Mouse (Mus musculus) forebrain, embryonic 14.5 days (tissue): ENCODE measurements around the gene Prox1. TPM values are rescaled to one million over a fixed set of nuclear protein-coding genes. Genes with fewer than 3 reads are reported as not detected.

Source experiments
- ATAC-seq: fragments of 200-750 bp; cut with Nextera tagmentation; 2 replicates; pipeline ENCODE4 v1.8.0; 2017; ENCODE audit warnings: mild to moderate bottlenecking, moderate library complexity
- DNase-seq: peaks from one replicate; pipeline ENCODE4 v3.0.0-alpha.2; 2015; ENCODE audit warnings: low spot score
- H3K27ac ChIP-seq: fragments of 300-500 bp; sonication (generic); 2 replicates; pipeline ENCODE4 v1.5.1; 2014; ENCODE audit warnings: low read depth, mild to moderate bottlenecking, control low read depth, low read length, moderate library complexity
- H3K27me3 ChIP-seq: fragments of 300-500 bp; sonication (generic); replicated peaks from 2 replicates; pipeline ENCODE4 v1.6.1; 2014; ENCODE audit warnings: low read length, control low read depth, mixed read lengths; ENCODE audit not compliant: control insufficient read depth, insufficient read depth
- H3K36me3 ChIP-seq: fragments of 300-500 bp; sonication (generic); 2 replicates; pipeline ENCODE4 v1.6.1; 2014; ENCODE audit warnings: low read length, control low read depth; ENCODE audit not compliant: control insufficient read depth, insufficient read depth
- H3K4me1 ChIP-seq: fragments of 300-500 bp; sonication (generic); 2 replicates; pipeline ENCODE4 v1.6.1; 2014; ENCODE audit warnings: antibody characterized with exemption, low read length, control low read depth; ENCODE audit not compliant: control insufficient read depth, insufficient read depth
- H3K4me2 ChIP-seq: fragments of 300-500 bp; sonication (generic); 2 replicates; pipeline ENCODE4 v1.6.1; 2014; ENCODE audit warnings: mild to moderate bottlenecking, control low read depth, low read length
- H3K4me3 ChIP-seq: fragments of 300-500 bp; sonication (generic); 2 replicates; pipeline ENCODE4 v1.5.1; 2014; ENCODE audit warnings: low read depth, low read length, control low read depth
- H3K9ac ChIP-seq: fragments of 300-500 bp; sonication (generic); 2 replicates; pipeline ENCODE4 v1.6.1; 2014; ENCODE audit warnings: mild to moderate bottlenecking, low read length, control low read depth, moderate library complexity
- H3K9me3 ChIP-seq: fragments of 300-500 bp; sonication (generic); replicated peaks from 2 replicates; pipeline ENCODE4 v1.6.1; 2016; ENCODE audit warnings: low read length, control low read depth, mixed read lengths; ENCODE audit not compliant: control insufficient read depth
- WGBS: fragments of 180-500 bp; shearing (Covaris S2); extraction: QIAGEN DNeasy Blood & Tissue Kit; methylation state at CpG from one replicate; pipeline ENCODE4 v1.1.7; 2014; 5-methylcytosine and 5-hydroxymethylcytosine counted together
- polyA plus RNA-seq: library from polyadenylated mRNA; unstranded; fragments of >200 nt; fragmentation: Nextera tagmentation; extraction: Ambion mirVana; gene quantifications from 2 replicates; pipeline ENCODE4 v1.2.1, GENCODE M21; 2014

Gene Prox1
- polyA plus RNA-seq, 1 experiment from 2014 or later, result 10.2 TPM

- no peak for DNase-seq
- Histone ChIP-seq H3K4me1 (no peaks in the 10 kb centered on the region), H3K27me3 (0 out of 2 replicates have a peak, but pooled peaks cover 3% of the 10 kb centered on the region), H3K4me2 (no peak overlapping the region), H3K27ac (no peak overlapping the region), H3K9ac (no peak overlapping the region), H3K4me3 (no peak overlapping the region), H3K36me3 (no peaks in the 10 kb centered on the region), H3K9me3 (no peaks in the 10 kb centered on the region)
- ATAC-seq, result no peak
- WGBS, result 83% methylated on average over 2 of the region's 2 CpGs
Measured at GRCm38 (mm10) chr1:190198247-190198646, 27.7 kb upstream of the Prox1 start.

GRCm38 (mm10) chr1:190192011-190192410, 21.5 kb upstream of the Prox1 start:
- 2% methylated on average over 13 of the region's 13 CpGs for WGBS
- DNase-seq, result peak; percentile 30
- H3K4me3 ChIP-seq, result no peak overlapping the region

GRCm38 (mm10) chr1:190190231-190190965, 19.9 kb upstream of the Prox1 start:
- Histone ChIP-seq H3K4me3 (no peak overlapping the region), H3K9ac (no peak overlapping the region), H3K4me1 (peaks cover 13% of the 10 kb centered on the region), H3K4me2 (no peak overlapping the region; the same call in 1 of the 2 replicates), H3K36me3 (no peaks in the 10 kb centered on the region), H3K27ac (no peak overlapping the region; the same call in 1 of the 2 replicates), H3K27me3 (0 out of 2 replicates have a peak, but pooled peaks cover 9% of the 10 kb centered on the region), H3K9me3 (no peaks in the 10 kb centered on the region)
- ATAC-seq, result peak; percentile 88
- DNase-seq, result peak; percentile 93
- WGBS, result 4% methylated on average over 10 of the region's 10 CpGs

More at GRCm38 (mm10) chr1:190192011-190192410, 21.5 kb upstream of the Prox1 start:
- 0 out of 2 replicates have a peak, but pooled peaks cover 9% of the 10 kb centered on the region for H3K27me3 ChIP-seq
- no peak overlapping the region for H3K27ac ChIP-seq
- H3K4me1 ChIP-seq, result peaks cover 13% of the 10 kb centered on the region
- no peaks in the 10 kb centered on the region for H3K9me3 ChIP-seq
- peak overlapping the region; percentile 8; the same call in 1 of the 2 replicates for H3K4me2 ChIP-seq
- H3K36me3 ChIP-seq, result no peaks in the 10 kb centered on the region
- no peak for ATAC-seq
- H3K9ac ChIP-seq, result no peak overlapping the region

GRCm38 (mm10) chr1:190189125-190189524, 18.6 kb upstream of the Prox1 start:
- 75% methylated on average over 2 of the region's 2 CpGs for WGBS
- DNase-seq (no peak), ATAC-seq (no peak)
- peaks cover 13% of the 10 kb centered on the region for H3K4me1 ChIP-seq
- H3K4me3 ChIP-seq, result no peak overlapping the region
- H3K27ac ChIP-seq, result no peak overlapping the region
- no peak overlapping the region for H3K9ac ChIP-seq
- H3K9me3 ChIP-seq, result no peaks in the 10 kb centered on the region
- H3K27me3 ChIP-seq, result 0 out of 2 replicates have a peak, but pooled peaks cover 13% of the 10 kb centered on the region
- H3K4me2 ChIP-seq, result no peak overlapping the region
- no peaks in the 10 kb centered on the region for H3K36me3 ChIP-seq

- no peaks in the 10 kb centered on the region for H3K36me3 ChIP-seq
- 0 out of 2 replicates have a peak, but pooled peaks cover 6% of the 10 kb centered on the region for H3K27me3 ChIP-seq
- no peak overlapping the region for H3K9ac ChIP-seq
- WGBS, result 90% methylated on average over 4 of the region's 4 CpGs
- peaks cover 8% of the 10 kb centered on the region for H3K4me1 ChIP-seq
- DNase-seq (no peak), ATAC-seq (no peak)
- H3K4me3 ChIP-seq, result no peak overlapping the region
- H3K9me3 ChIP-seq, result no peaks in the 10 kb centered on the region
- no peak overlapping the region for H3K4me2 ChIP-seq
- H3K27ac ChIP-seq, result no peak overlapping the region
Measured at GRCm38 (mm10) chr1:190186336-190186735, 15.8 kb upstream of the Prox1 start.

GRCm38 (mm10) chr1:190185284-190185683, 14.8 kb upstream of the Prox1 start:
- Histone ChIP-seq H3K27me3 (0 out of 2 replicates have a peak, but pooled peaks cover 3% of the 10 kb centered on the region), H3K4me2 (no peak overlapping the region), H3K36me3 (no peaks in the 10 kb centered on the region), H3K9ac (no peak overlapping the region), H3K9me3 (no peaks in the 10 kb centered on the region), H3K4me3 (no peak overlapping the region), H3K4me1 (peaks cover under 1% of the 10 kb centered on the region; the same call in 1 of the 2 replicates), H3K27ac (no peak overlapping the region)
- DNase-seq (no peak), ATAC-seq (no peak)
- 87% methylated on average over 10 of the region's 10 CpGs for WGBS

- H3K27ac ChIP-seq, result no peak overlapping the region
- WGBS, result 97% methylated on average over 4 of the region's 4 CpGs
- H3K9ac ChIP-seq, result no peak overlapping the region
- 0 out of 2 replicates have a peak, but pooled peaks cover 3% of the 10 kb centered on the region for H3K27me3 ChIP-seq
- no peaks in the 10 kb centered on the region for H3K4me1 ChIP-seq
- no peaks in the 10 kb centered on the region for H3K36me3 ChIP-seq
- DNase-seq (no peak), ATAC-seq (no peak)
- no peak overlapping the region for H3K4me3 ChIP-seq
- no peaks in the 10 kb centered on the region for H3K9me3 ChIP-seq
- no peak overlapping the region for H3K4me2 ChIP-seq
Measured at GRCm38 (mm10) chr1:190183574-190183973, 13.1 kb upstream of the Prox1 start.

- no peak for DNase-seq
- Histone ChIP-seq H3K4me2 (no peak overlapping the region), H3K4me1 (no peaks in the 10 kb centered on the region), H3K27ac (no peak overlapping the region), H3K9ac (no peak overlapping the region), H3K27me3 (0 out of 2 replicates have a peak, but pooled peaks cover 6% of the 10 kb centered on the region), H3K36me3 (no peaks in the 10 kb centered on the region), H3K9me3 (no peaks in the 10 kb centered on the region), H3K4me3 (no peak overlapping the region)
- ATAC-seq, result no peak
- 77% methylated on average over 7 of the region's 7 CpGs for WGBS
Measured at GRCm38 (mm10) chr1:190181765-190182164, 11.3 kb upstream of the Prox1 start.

- no peaks in the 10 kb centered on the region for H3K36me3 ChIP-seq
- no peak overlapping the region for H3K9ac ChIP-seq
- no peaks in the 10 kb centered on the region for H3K9me3 ChIP-seq
- H3K4me3 ChIP-seq, result no peak overlapping the region
- no peak overlapping the region for H3K4me2 ChIP-seq
- 38% methylated on average over 6 of the region's 6 CpGs for WGBS
- peaks cover 13% of the 10 kb centered on the region for H3K27me3 ChIP-seq
- ATAC-seq (no peak), DNase-seq (no peak)
- H3K4me1 ChIP-seq, result no peaks in the 10 kb centered on the region
- H3K27ac ChIP-seq, result no peak overlapping the region
Measured at GRCm38 (mm10) chr1:190180861-190181260, 10.3 kb upstream of the Prox1 start.
